Mouse (Mus musculus) mouse embryonic stem cell (cell line): ENCODE measurements around the gene Tlr8.
"Not testable (repeated sequence)": the region's sequence is repeated elsewhere in the genome, so short reads cannot be mapped to it uniquely, and the experiment has no call there.

ENCODE experiments used
- in situ Hi-C, 2 experiments: fragments of 300-500 bp; cut with MboI; formaldehyde crosslinking; loops; 1 replicate in 1 of 2; 3 replicates in 1 of 2; pipeline ENCODE4 v1.14.3; 2019 to 2020; ENCODE audit warnings: low sequenced_read_pairs in 2 of 2, low pct_unique_long_range_greater_than_20kb in 1 of 2, mixed read lengths in 1 of 2; ENCODE audit not compliant: unreplicated experiment in 1 of 2

The Tlr8 gene

DNA sequence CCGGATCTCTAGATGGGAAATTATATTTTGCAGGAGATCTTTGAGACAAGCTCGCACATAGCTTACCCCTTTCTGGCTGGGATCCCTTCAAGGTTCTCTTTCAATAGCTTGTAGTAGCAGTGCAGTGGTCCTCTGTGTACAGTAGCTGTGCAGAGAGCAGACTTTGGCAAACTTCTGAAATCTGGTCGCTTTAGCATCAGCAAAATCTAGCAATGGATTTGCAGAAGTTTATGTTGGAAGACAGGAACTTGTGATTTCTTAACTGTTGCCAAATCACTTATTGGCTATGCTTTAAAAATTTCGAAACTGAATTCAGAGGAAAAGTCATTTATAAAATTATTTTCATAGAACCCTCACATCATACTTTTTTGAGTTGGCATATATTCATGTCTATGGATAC, at the start of gene Tlr8:
Gene Tlr8, minus strand, starts transcription at position 244 of the 400 bp plus-strand sequence.
- in situ Hi-C loops, result no loop called here

DNA sequence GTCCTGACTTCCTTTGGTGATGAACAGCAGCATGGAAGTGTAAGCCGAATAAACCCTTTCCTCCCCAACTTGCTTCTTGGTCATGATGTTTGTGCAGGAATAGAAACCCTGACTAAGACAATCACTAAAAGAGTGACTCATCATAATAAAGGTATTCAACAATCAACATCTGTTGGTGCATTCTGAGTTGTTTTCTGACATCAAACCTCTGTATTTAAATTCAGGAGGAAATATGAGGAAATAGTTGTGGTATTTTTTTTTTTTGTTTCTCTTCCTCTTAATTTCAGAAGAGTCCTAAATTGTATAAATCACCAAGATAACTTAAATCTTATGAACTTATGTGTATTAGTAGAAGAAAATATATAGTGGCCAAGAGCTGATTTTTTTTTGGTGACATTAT, 37.9 kb upstream of the Tlr8 start:
- in situ Hi-C loops, result not testable (repeated sequence)

DNA sequence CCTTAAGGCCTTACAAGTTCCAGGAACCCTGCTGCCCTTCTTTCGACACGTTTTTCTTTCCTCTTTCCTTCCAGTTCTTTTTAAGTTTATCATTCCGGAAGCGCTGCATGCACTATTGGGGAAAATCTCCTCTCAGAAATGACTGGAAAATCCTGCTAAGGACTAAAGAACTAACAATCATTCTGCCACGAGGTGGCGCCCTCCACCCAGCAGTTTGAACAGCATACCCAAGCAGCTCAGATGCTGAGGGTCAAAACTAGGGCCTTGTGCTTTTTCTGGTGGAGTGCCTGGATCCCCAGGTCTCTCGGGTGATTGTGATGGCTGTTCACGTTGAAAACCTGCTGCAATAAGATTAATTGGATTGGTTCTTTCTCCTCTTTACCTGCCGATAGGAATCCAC, 12.8 kb upstream of the Tlr8 start:
- in situ Hi-C loops, result loop anchor here (10.0 to 25.0 kb wide), 2 partner anchors 185 to 538 kb away; no protein-coding TSS in a partner anchor

DNA sequence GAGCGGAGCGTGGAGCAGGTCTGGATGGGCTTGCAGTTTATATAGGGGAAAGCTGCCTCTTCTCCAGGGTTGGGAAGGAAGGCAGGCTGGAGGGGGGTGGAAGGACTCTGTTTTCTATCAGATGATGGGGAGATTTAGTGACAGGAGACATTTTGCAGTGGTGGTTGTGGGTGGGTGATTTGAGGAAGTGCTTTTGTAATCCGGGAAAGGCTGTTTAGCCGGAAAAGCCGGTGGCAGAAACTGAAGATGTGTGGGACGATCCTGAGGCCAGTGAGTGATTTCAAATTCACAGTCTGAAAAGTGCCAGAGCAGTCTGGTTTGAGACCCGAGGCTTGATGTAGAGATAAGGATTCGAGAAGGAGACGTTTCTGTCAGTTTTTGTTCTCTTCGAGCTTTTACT, 12.4 kb upstream of the Tlr8 start:
- in situ Hi-C loops, result loop anchor here (10.0 to 25.0 kb wide), 2 partner anchors 186 to 538 kb away; no protein-coding TSS in a partner anchor

DNA sequence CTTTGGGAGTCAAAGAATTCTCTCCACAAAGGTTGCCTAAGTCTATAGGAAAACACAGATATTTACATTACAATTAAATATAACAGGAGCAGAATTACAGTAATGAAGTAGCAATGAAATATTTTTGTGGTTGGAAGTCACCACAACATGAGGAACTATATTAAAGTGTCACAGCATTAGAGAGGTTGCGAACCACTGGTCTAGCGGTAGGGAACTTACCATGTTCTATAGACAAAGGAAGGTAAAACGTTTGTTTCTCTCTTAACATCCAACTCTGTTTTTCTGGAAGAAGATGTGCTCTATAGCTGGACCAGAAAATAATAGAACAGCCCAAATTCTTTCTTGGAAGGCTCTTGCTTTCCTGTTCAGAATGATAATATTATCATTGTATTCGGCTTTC, 599 bp downstream of the Tlr8 start:
- in situ Hi-C loops, result no loop called here

DNA sequence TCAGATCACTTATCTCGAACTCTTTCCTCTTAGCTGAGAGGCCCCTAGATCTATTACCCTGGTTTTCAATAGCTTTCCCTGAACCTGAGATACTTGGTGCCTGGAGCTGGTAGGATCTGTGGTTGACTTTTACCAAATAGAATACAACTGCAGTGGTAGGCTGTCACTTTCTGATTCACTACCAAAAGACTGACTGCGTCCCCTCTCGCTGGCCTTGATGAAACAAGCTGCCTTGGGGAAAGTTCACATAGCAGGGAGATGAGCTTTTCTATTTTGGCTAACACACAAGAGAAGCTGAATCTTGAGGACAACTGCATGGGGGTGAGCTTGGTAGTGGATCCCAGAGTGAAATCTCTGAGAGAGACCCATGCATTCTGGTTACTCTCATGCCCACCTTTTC, 22.4 kb downstream of the Tlr8 start:
- in situ Hi-C loops, result loop anchor here in 1 of 2 experiments (25.0 kb wide), 2 partner anchors 279 to 704 kb away; no protein-coding TSS in a partner anchor

DNA sequence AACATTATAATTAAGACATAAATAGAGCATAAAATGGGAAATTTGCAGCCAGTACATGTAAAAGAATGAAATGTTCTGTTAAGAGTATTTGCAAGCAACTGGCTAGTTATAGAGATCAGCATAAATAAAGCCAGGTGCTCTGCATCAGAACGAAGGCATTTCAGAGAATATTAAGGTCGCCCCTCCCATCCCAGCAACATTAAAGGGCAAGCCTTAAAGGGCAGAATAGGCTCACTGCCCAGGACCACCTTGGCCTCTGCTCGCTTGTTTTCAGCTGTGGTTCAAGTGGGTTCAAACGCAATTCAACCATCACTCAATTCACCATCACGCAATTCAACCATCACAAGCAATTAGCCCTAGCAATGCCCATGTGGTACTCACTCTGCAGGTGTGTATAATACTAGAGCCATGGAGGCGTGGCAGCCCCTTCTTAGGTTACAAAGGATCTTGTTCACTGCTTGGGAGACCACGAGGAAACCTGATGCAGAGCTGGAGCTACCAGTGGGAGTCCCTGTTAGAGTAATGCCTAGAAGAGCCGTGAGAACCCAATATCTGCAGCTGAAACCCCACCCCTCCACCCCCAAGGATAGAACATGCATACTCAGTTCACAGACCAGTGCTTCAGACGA, 24.7 kb downstream of the Tlr8 start:
- in situ Hi-C loops, result loop anchor here (10.0 to 25.0 kb wide), 3 partner anchors 277 to 702 kb away; no protein-coding TSS in a partner anchor

DNA sequence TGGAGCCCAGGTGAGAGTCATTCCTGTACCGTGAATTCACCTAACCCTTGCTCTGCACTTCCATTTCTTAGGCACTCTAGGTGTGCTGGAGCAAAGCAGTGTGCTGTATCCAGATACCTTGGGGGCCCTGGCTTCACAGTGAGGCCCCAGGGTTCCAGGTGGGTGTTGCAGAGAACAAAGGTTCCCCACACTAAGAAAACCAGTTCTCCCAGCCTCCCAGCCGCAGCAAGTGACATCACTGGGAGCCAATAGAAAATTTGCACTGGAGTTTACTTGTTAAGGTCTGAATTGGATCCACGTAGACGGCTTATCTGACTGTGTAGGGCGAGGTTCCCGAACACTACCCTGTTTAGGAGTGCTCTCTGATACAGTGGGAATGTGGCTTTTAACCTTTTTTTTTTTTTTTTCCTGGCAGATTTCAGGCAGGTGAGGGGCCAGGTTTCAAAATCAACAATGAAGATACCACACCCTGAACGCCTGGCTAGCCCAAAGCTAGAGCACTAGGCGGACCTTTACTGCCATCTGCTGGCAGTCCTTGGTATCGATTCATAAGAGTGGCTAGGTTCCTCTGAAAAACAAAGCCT, 30.9 kb downstream of the Tlr8 start:
- in situ Hi-C loops, result loop anchor here (10.0 to 25.0 kb wide), 3 partner anchors 271 to 696 kb away; no protein-coding TSS in a partner anchor

DNA sequence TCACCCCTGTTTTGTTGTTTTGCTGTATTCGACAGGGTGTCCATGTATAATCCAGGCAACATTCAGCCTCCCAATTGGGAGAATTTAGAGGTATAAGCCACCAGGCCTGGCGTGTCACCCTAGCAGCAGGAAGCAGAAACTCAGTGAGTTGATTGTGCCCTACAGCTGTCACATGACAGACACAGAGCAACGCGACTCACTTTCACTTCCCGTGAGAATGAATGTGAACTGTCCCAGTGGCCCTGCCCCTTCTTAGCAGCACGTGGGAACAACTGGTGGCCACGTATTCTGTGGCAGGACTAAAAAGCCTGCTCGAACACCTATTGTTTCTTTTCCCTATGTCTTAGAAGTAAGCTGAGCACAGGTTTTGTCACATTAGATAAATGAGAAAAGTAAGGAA, 33.0 kb downstream of the Tlr8 start:
- in situ Hi-C loops, result loop anchor here (10.0 to 25.0 kb wide), 3 partner anchors 269 to 694 kb away; no protein-coding TSS in a partner anchor

- in situ Hi-C loops, result loop anchor here (10.0 to 25.0 kb wide), 3 partner anchors 268 to 693 kb away; no protein-coding TSS in a partner anchor
Observed at GRCm38 (mm10) chrX:167229819-167230218, 34.3 kb downstream of the Tlr8 start.

DNA sequence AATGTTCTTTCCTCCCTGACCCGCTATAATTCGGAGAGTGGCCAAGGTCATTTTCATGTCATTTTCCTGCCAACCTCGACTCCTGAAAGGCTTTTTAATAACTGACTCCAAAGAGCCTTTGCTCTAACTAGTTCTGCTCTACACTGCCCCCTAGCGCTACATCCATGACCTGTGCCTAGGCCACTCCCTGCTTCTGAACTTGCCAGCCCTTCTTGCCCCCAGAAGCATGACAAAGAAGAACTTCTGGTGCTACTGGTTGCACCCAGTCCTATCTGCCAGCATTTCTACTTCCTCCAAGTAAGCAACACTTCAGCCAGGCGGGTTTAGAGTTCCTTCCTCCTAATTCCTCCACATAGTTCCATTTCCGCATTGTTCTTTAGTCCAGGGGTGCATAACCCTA, 34.9 kb downstream of the Tlr8 start:
- in situ Hi-C loops, result loop anchor here in 1 of 2 experiments (25.0 kb wide), 2 partner anchors 267 to 692 kb away; no protein-coding TSS in a partner anchor

DNA sequence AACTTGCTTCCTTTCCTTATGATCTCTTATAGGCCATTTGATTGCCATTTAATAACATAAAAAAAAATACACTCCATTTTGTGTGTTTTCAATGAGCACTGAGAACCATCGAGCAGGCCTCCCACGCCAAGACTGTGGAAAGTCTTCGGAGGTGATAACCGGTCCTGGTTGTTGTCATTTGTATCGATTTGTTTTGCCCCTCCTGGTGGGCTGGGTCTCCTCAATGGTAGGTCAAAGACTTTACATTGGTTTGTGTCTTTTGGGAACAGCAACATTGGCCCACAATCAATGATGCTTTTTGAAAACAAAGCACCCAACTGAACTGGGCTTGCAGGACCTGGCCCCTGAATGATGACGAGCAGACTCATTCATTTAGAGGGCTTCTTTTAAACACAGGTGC, 36.4 kb downstream of the Tlr8 start:
- in situ Hi-C loops, result loop anchor here in 1 of 2 experiments (25.0 kb wide), 2 partner anchors 265 to 690 kb away; no protein-coding TSS in a partner anchor

DNA sequence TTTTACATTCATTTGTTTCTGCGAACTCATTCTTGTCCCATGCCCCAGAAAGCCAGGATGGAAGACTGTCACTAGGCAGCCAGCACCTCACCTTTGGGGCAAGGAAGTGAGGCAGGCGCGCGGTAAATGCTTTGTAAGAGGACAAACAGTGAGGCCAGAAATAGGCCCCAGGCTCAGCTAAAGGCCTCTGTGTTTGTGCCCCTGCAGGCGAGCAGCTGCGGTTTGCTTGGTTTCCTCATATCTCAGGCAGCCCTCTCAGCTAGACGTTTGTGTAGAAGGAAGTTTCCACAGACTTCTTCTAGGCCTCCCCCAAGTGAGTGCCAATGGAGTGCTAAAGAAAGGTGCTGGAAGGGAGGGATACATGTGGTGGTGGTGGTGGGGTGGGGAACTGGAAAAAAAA, 37.0 kb downstream of the Tlr8 start:
- in situ Hi-C loops, result loop anchor here in 1 of 2 experiments (25.0 kb wide), 2 partner anchors 265 to 690 kb away; no protein-coding TSS in a partner anchor

- in situ Hi-C loops, result loop anchor here in 1 of 2 experiments (25.0 kb wide), 2 partner anchors 264 to 689 kb away; no protein-coding TSS in a partner anchor
Observed at GRCm38 (mm10) chrX:167226570-167226969, 37.6 kb downstream of the Tlr8 start.

DNA sequence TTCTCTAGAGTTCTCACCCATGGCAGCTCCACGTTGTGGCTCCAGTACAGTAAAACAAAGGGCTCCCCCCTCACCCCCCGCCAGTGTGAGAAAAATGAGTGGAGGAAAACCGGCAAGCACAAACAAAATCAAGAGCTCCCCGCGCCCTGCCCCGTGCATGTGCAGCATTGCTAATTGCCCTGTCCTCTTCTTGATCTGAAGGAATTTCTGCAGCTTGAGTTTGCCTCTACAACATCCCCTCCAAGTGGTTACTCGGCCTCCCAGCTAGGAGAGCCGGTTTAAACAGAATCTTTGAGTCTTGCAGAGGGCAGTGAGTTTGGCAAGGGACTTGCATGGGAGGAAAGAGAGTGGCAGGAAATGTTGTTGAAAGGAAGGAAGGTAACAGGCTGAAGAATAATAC, 51.4 kb downstream of the Tlr8 start:
- in situ Hi-C loops, result no loop called here

- in situ Hi-C loops, result no loop called here
Observed at GRCm38 (mm10) chrX:167211871-167212555, 52.1 kb downstream of the Tlr8 start.

DNA sequence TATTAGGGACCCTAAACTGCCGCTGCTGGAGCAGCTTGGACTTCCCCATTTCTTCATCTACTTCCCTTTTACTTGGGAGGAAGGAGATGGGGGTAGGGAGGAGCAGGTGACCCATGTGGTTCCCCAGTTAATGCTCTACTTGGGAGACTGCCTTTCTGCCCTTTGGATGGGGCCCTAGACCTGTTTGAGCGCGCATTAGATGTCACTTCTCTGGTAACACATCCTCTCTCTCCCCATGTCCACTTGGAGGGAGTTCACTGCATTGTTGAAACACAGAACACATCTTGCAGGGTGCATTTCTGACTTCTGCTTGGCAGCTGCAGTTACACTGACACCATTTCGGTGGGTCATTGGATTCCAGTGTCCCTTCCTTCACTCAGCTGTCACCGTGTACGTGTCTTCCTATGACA, 53.8 kb downstream of the Tlr8 start:
- in situ Hi-C loops, result no loop called here

DNA sequence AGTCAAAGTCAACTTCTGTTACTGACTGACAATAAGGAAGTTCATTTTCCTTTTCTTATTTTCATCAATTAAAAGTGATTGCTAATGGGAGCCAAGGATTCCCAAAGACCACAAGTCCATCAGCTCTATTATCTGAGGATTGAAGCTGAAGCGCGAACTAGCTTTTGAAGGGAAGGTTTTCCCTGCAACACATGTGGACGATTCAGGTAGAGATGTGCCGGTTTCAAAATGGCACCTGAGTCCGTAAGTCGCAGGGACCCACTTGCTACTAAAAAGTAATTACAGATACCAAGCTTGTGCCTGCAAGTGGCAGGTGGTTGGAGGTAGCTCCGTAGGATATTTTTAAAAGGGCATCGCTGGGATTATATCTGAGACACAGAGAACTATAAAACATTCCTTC, 54.3 kb downstream of the Tlr8 start:
- in situ Hi-C loops, result no loop called here
